Mouse (Mus musculus): ENCODE data around the gene Scn5a. TPM values are rescaled to one million over a fixed set of nuclear protein-coding genes. Genes with fewer than 3 reads are reported as not detected.

Scn5a gene
- polyA plus RNA-seq, 2 experiments = 0.02 TPM; not detected in 1

DNA sequence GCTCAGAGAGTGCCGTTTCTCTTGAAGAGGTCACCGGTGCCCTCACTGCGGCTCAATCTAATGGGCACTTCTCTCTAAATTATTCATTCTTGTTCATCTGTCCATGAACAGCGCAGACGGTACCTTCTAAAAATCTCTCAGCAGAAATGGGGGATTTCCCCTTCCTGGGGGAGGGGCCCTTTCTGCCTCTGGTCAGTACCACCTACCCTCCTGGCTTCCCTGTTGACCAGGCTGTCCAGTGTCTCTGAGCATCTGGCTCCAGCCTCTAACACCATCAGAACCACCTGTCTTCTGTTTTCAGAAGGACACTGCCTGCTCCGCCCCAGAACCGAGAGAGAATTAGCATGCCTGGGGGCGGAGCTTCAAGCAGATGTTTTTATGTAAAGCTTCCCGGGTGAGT, 3.1 kb downstream of the Scn5a start:
- no peak for DNase-seq (ENCODE audit: low read depth in 3 of 3, low spot score in 3 of 3)
- no peak overlapping the region for H3K9ac ChIP-seq (replicated peaks)
- no peak overlapping the region for H3K4me3 ChIP-seq (ENCODE audit: insufficient read depth in 1 of 2, low read depth in 2 of 2, low read length in 2 of 2)
- no peak for ATAC-seq (ENCODE audit: insufficient read depth)
- H3K27ac ChIP-seq = no peak overlapping the region
- H3K4me1 ChIP-seq (replicated peaks; ENCODE audit: control insufficient read depth in 2 of 2, insufficient read depth in 2 of 2, low read length in 1 of 2) = no peaks in the 10 kb centered on the region; a peak in 1 of 4 replicates
- TF ChIP-seq EP300 (IDR thresholded peaks at IDR 0.05; ENCODE audit: low read depth) (no peak), CTCF (IDR thresholded peaks at IDR 0.05; ENCODE audit: low read depth) (no peak)
- peaks cover 54% of the 10 kb centered on the region for H3K27me3 ChIP-seq (ENCODE audit: control insufficient read depth, insufficient read depth, low read length)
- H3K9me3 ChIP-seq (ENCODE audit: control insufficient read depth, low read length) = no peaks in the 10 kb centered on the region
- H3K4me2 ChIP-seq (ENCODE audit: low read depth) = no peak overlapping the region
- WGBS (ENCODE audit: insufficient replicate concordance) = 41% methylated on average over 9 of the region's 9 CpGs
- H3K36me3 ChIP-seq (replicated peaks; ENCODE audit: control insufficient read depth, insufficient read depth, low read depth) = no peaks in the 10 kb centered on the region

DNA sequence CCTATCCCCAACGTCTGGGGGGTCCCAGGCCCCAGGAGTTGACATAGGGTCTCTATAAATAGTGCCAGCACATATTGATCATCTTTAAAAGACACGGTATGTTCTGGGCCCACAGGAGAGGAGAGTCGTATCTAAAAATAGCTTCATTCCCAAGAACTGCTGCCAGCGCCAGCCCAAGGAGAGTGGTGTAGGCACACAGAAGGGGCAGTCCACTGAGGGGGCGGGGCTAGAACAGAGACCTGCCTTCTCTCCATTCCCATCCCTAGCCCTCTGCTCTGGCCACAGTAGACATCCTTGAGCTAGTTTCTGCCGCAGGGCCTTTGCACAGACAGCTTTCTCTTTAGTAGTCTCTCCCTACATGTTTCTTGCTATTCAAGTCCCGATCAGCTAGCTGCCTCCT, 4.5 kb downstream of the Scn5a start:
- H3K4me1 ChIP-seq (replicated peaks; ENCODE audit: control insufficient read depth in 2 of 2, insufficient read depth in 2 of 2, low read length in 1 of 2) = no peaks in the 10 kb centered on the region; a peak in 1 of 4 replicates
- WGBS (ENCODE audit: insufficient replicate concordance) = 53% methylated on average over 7 of the region's 7 CpGs
- H3K4me3 ChIP-seq (ENCODE audit: insufficient read depth in 1 of 2, low read depth in 2 of 2, low read length in 2 of 2) = no peak overlapping the region
- no peak overlapping the region for H3K9ac ChIP-seq (replicated peaks)
- no peak for DNase-seq (ENCODE audit: low read depth in 3 of 3, low spot score in 3 of 3)
- H3K36me3 ChIP-seq (replicated peaks; ENCODE audit: control insufficient read depth, insufficient read depth, low read depth) = no peaks in the 10 kb centered on the region
- H3K27me3 ChIP-seq (ENCODE audit: control insufficient read depth, insufficient read depth, low read length) = peaks cover 46% of the 10 kb centered on the region
- no peak overlapping the region for H3K4me2 ChIP-seq (ENCODE audit: low read depth)
- H3K27ac ChIP-seq = no peak overlapping the region
- TF ChIP-seq CTCF (IDR thresholded peaks at IDR 0.05; ENCODE audit: low read depth) (no peak), EP300 (IDR thresholded peaks at IDR 0.05; ENCODE audit: low read depth) (no peak)
- H3K9me3 ChIP-seq (ENCODE audit: control insufficient read depth, low read length) = no peaks in the 10 kb centered on the region
- no peak for ATAC-seq (ENCODE audit: insufficient read depth)

DNA sequence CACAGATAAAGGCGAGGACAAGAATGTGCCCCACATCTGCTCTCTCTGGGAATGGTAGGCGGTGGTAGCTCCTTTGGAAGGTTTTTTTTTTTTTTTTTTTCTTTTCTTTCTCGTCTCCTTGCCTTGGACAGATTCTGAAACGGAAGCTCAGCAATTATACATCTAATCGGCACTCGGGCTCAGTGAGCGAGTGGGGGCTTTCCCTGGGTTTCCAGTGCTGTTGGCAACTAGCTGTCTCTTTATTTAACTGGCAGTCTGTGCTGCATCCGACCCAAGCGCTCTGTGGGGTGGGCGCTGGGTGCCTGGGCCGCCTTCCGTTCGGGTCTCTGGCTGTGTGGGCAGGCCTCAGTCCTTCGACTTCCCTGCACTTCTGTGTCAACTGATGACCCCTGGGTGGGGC, 5.8 kb downstream of the Scn5a start:
- H3K4me3 ChIP-seq (ENCODE audit: insufficient read depth in 1 of 2, low read depth in 2 of 2, low read length in 2 of 2) = no peak overlapping the region
- H3K4me2 ChIP-seq (ENCODE audit: low read depth) = no peak overlapping the region
- H3K9ac ChIP-seq (replicated peaks) = no peak overlapping the region
- no peaks in the 10 kb centered on the region for H3K4me1 ChIP-seq (replicated peaks; ENCODE audit: control insufficient read depth in 2 of 2, insufficient read depth in 2 of 2, low read length in 1 of 2)
- no peak overlapping the region for H3K27ac ChIP-seq
- 36% methylated on average over 14 of the region's 14 CpGs for WGBS (ENCODE audit: insufficient replicate concordance)
- H3K27me3 ChIP-seq (ENCODE audit: control insufficient read depth, insufficient read depth, low read length) = peaks cover 33% of the 10 kb centered on the region
- no peaks in the 10 kb centered on the region for H3K36me3 ChIP-seq (replicated peaks; ENCODE audit: control insufficient read depth, insufficient read depth, low read depth)
- ATAC-seq (ENCODE audit: insufficient read depth) = no peak
- DNase-seq (ENCODE audit: low read depth in 3 of 3, low spot score in 3 of 3) = no peak
- TF ChIP-seq CTCF (IDR thresholded peaks at IDR 0.05; ENCODE audit: low read depth) (no peak), EP300 (IDR thresholded peaks at IDR 0.05; ENCODE audit: low read depth) (no peak)
- no peaks in the 10 kb centered on the region for H3K9me3 ChIP-seq (ENCODE audit: control insufficient read depth, low read length)

DNA sequence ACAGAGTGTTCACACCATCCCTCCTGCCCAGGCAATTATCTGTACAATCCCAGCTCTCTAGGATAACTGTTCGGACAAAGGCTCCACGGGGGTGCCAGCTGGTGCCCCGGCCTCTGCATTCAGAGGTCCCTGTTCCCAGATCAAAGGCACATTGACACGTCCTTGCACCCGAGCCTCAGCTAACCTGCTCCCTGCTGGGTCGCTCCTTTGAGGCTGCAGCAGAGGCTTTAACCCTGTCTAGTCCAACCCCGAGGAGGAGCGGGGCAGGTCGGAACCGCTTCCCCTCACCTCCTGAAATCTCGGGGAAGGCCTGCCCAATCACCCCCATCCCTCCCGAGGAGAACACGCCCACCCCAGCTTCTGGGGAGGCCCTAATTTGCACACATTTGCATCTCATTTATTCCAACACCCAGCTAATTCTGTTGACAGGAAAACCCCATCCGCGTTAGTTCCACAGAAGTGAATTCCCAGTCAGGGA, 7.4 kb downstream of the Scn5a start:
- no peak overlapping the region for H3K4me3 ChIP-seq (ENCODE audit: insufficient read depth in 1 of 2, low read depth in 2 of 2, low read length in 2 of 2)
- ATAC-seq (ENCODE audit: insufficient read depth) (no peak), DNase-seq (ENCODE audit: low read depth in 3 of 3, low spot score in 3 of 3) (no peak)
- no peaks in the 10 kb centered on the region for H3K4me1 ChIP-seq (replicated peaks; ENCODE audit: control insufficient read depth in 2 of 2, insufficient read depth in 2 of 2, low read length in 1 of 2)
- no peak for TF ChIP-seq EP300 (IDR thresholded peaks at IDR 0.05; ENCODE audit: low read depth)
- no peak for TF ChIP-seq CTCF (IDR thresholded peaks at IDR 0.05; ENCODE audit: low read depth)
- no peak overlapping the region for H3K27ac ChIP-seq
- H3K9ac ChIP-seq (replicated peaks) = no peak overlapping the region
- WGBS (ENCODE audit: insufficient replicate concordance) = 3% methylated on average over 15 of the region's 15 CpGs
- H3K27me3 ChIP-seq (ENCODE audit: control insufficient read depth, insufficient read depth, low read length) = peaks cover 18% of the 10 kb centered on the region
- no peaks in the 10 kb centered on the region for H3K36me3 ChIP-seq (replicated peaks; ENCODE audit: control insufficient read depth, insufficient read depth, low read depth)
- H3K9me3 ChIP-seq (ENCODE audit: control insufficient read depth, low read length) = no peaks in the 10 kb centered on the region
- no peak overlapping the region for H3K4me2 ChIP-seq (ENCODE audit: low read depth)

DNA sequence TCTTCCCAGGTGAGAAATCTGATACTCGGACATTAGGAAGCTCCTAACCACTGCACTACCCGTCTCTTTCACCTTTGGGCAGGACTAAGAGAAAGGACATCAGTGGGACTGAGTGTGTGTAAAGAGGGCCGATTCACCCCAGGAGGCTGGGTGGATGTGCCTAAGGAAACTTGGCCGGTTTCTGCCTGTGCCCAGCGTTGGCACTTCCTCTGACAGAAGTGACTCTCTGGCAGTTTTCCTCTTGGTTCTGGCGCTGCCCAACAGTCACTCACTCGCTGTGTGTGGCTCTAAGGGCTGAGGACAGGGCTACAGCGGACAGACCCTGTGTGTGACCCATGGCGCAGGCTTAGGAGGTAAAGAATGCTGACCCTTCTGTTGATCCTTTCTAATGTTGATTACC, 8.2 kb downstream of the Scn5a start:
- Histone ChIP-seq H3K36me3 (replicated peaks; ENCODE audit: control insufficient read depth, insufficient read depth, low read depth) (no peaks in the 10 kb centered on the region), H3K4me2 (ENCODE audit: low read depth) (no peak overlapping the region), H3K4me1 (replicated peaks; ENCODE audit: control insufficient read depth in 2 of 2, insufficient read depth in 2 of 2, low read length in 1 of 2) (no peaks in the 10 kb centered on the region), H3K4me3 (ENCODE audit: insufficient read depth in 1 of 2, low read depth in 2 of 2, low read length in 2 of 2) (no peak overlapping the region), H3K9me3 (ENCODE audit: control insufficient read depth, low read length) (no peaks in the 10 kb centered on the region), H3K9ac (replicated peaks) (no peak overlapping the region), H3K27me3 (ENCODE audit: control insufficient read depth, insufficient read depth, low read length) (peaks cover 14% of the 10 kb centered on the region), H3K27ac (no peak overlapping the region)
- ATAC-seq (ENCODE audit: insufficient read depth) (no peak), DNase-seq (ENCODE audit: low read depth in 3 of 3, low spot score in 3 of 3) (no peak)
- WGBS (ENCODE audit: insufficient replicate concordance) = 14% methylated on average over 9 of the region's 9 CpGs
- TF ChIP-seq CTCF (IDR thresholded peaks at IDR 0.05; ENCODE audit: low read depth) (no peak), EP300 (IDR thresholded peaks at IDR 0.05; ENCODE audit: low read depth) (no peak)

All from liver, embryonic 14.5 days (tissue).